Mouse (Mus musculus) gonadal fat pad, adult 2 months (tissue): ENCODE measurements around the gene Treml4. TPM values are rescaled to one million over a fixed set of nuclear protein-coding genes. Genes with fewer than 3 reads are reported as not detected.

Experiments used
- polyA plus RNA-seq: library from polyadenylated mRNA; depleted of rRNA; stranded (reverse); fragments of >200 nt; gene quantifications from 2 replicates; pipeline ENCODE4 v1.2.3, GENCODE M21; 2012; rRNA removed

Treml4 gene
- polyA plus RNA-seq, 1 experiment: 1.0 TPM

Other genes with a start within 250 kb of the Treml4 start
- not detected in 2 replicates for gene 1700122O11Rik, start 226.0 kb upstream of the Treml4 start, polyA plus RNA-seq
- 0.36 and 0.63 TPM in 2 replicates for gene 1700067P10Rik, start 175.0 kb upstream of the Treml4 start, polyA plus RNA-seq
- gene 9830107B12Rik, start 118.0 kb upstream of the Treml4 start, polyA plus RNA-seq: not detected in 2 replicates
- gene A530064D06Rik, start 97.0 kb upstream of the Treml4 start, polyA plus RNA-seq: 0.25 and 0.58 TPM in 2 replicates
- gene Trem1, start 31.5 kb upstream of the Treml4 start, polyA plus RNA-seq: 0.14 TPM in 1 of 2 replicates, not detected in the other
- gene Trem3, start 16.5 kb upstream of the Treml4 start, polyA plus RNA-seq: not detected in 2 replicates
- 0.38 and 0.53 TPM in 2 replicates for gene Treml2, start 35.2 kb downstream of the Treml4 start, polyA plus RNA-seq
- 0.53 and 0.89 TPM in 2 replicates for gene B430306N03Rik, start 51.8 kb downstream of the Treml4 start, polyA plus RNA-seq
- 10.2 and 16.3 TPM in 2 replicates for gene Trem2, start 82.1 kb downstream of the Treml4 start, polyA plus RNA-seq
- 0.28 and 0.29 TPM in 2 replicates for gene Treml1, start 95.6 kb downstream of the Treml4 start, polyA plus RNA-seq
- gene Nfya, start 145.6 kb downstream of the Treml4 start, polyA plus RNA-seq: 48.3 and 54.8 TPM in 2 replicates
- 13.3 and 16.2 TPM in 2 replicates for gene Oard1, start 145.7 kb downstream of the Treml4 start, polyA plus RNA-seq
- 0.33 and 0.92 TPM in 2 replicates for gene Apobec2, start 168.6 kb downstream of the Treml4 start, polyA plus RNA-seq
- 0.42 and 1.1 TPM in 2 replicates for gene Tspo2, start 187.2 kb downstream of the Treml4 start, polyA plus RNA-seq
- 1.5 and 1.8 TPM in 2 replicates for gene Unc5cl, start 190.6 kb downstream of the Treml4 start, polyA plus RNA-seq